Mouse (Mus musculus) heart, adult 2 months (tissue): ENCODE data around the gene Phykpl.

Source experiments
- EP300 ChIP-seq: fragments of 200-500 bp; IDR thresholded peaks from 2 replicates; pipeline ENCODE4 v1.6.1; 2011; ENCODE audit warnings: low read depth, low read length, control low read depth; ENCODE audit not compliant: insufficient read depth
- POLR2A ChIP-seq: fragments of 200-500 bp; IDR thresholded peaks from 2 replicates; pipeline ENCODE4 v1.6.1; 2011; ENCODE audit warnings: mild to moderate bottlenecking, low read depth, low read length, control low read depth; ENCODE audit not compliant: insufficient read depth

DNA sequence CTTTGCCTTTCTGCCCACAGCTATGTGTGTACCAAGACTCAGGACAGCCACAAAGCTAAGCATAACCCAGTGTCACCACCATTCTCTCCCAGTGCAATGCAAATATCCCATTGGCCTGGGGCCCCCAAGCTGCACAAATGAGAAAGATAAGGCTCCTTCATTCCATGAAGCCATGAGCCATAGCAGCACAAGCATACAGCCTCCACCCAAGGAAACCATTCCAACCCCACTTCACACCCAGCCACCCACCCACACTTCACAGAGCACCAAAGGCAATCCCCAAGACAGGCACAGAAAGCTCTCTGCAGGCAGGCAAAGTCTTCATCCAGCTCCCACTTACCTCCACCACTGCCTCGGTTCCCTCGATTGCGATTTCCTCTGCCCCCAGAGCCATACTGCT is 17.7 kb downstream of the Phykpl start:
- TF ChIP-seq POLR2A (no peak), EP300 (no peak)
